Mouse (Mus musculus) thymus, postnatal 14 days (tissue): ENCODE data around the gene Pxn.
"Not testable (repeated sequence)": the region's sequence is repeated elsewhere in the genome, so short reads cannot be mapped to it uniquely, and the experiment has no call there.

Experiments
- DNase-seq: peaks from one replicate; pipeline ENCODE4 v3.0.0; 2021

The Pxn gene

DNA sequence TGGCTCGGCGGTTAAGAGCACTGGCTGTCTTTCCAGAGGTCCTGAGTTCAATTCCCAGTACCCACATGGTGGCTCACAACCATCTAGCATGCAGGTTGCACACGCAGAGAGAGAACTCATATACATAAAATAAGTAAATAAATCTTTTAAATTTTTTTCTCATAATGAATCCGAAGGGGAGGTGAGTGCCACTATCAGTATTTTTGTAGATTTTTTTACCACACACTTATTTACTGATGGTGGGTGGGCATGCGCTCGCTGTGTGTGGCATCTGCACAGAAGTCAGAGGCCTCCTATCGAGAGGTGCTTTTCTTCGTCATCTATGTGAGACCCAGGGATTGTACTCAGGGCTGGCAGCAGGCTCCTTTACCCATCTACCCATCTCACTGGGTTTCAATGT, 19.1 kb upstream of the Pxn start:
- no peak for DNase-seq

DNA sequence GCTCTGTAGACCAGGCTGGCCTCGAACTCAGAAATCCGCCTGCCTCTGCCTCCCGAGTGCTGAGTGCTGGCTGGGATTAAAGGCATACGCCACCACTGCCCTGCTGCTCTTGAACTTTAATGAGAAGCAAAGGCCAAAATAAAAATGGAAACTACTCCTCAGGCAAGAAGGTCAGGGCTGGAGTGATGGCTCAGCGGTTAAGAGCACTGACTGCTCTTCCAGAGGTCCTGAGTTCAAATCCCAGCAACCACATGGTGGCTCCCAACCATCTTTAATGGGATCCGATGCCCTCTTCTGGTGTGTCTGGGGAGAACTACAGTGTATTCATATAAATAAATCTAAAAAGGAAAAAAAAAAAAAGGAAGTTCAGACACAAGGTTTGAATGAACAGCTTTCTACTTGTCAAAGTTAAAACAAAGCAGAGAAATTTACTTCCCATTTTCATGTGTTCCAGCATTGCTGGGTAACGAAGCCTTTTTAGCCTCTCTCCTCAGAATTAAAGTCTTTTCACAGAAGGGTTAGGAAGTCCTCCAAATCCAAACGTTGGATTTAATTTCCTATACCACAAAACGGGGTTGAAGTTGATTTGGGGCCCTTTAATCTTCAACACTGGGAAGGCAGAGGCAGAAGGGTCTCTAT, 18.4 kb upstream of the Pxn start:
- DNase-seq = no peak

DNA sequence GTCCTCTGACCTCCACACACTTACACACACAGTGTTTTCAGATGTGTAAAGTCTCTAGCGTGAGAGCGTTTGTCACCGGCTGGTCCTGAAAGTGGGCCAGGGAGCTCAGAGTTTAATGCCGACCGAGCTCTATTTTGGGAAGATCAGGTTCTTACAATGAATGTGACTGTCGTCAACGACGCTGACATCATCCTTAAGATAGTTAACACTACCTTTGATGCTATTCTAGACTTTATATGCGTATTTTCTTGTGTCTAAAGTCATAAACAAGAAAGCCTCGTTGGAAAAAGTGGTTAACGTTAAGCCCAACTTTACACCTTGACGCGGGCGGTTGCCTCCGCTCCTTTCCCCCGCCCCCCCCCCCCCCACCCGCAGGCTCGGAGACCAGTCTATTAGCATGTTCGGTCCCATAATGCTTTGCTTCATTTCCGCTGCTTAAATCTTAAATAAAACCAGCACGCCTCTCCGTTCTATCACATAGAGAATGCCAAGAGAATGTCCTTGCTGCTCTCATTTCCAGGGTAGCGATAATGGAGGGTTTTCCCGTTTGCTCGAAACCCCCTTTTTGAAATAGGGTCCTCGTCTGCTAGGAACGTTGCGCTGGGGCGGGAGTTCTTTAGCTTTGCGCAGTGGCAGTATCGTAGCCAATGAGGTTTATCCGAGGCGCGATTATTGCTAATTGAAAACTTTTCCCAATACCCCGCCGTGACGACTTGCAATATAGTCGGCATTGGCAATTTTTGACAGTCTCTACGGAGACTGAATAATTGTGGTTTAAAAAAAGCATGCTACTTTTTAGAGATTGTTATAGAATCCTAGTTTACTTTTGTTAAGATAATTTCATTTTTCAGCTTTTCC, 17.4 kb upstream of the Pxn start:
- DNase-seq = peak; percentile 87

DNA sequence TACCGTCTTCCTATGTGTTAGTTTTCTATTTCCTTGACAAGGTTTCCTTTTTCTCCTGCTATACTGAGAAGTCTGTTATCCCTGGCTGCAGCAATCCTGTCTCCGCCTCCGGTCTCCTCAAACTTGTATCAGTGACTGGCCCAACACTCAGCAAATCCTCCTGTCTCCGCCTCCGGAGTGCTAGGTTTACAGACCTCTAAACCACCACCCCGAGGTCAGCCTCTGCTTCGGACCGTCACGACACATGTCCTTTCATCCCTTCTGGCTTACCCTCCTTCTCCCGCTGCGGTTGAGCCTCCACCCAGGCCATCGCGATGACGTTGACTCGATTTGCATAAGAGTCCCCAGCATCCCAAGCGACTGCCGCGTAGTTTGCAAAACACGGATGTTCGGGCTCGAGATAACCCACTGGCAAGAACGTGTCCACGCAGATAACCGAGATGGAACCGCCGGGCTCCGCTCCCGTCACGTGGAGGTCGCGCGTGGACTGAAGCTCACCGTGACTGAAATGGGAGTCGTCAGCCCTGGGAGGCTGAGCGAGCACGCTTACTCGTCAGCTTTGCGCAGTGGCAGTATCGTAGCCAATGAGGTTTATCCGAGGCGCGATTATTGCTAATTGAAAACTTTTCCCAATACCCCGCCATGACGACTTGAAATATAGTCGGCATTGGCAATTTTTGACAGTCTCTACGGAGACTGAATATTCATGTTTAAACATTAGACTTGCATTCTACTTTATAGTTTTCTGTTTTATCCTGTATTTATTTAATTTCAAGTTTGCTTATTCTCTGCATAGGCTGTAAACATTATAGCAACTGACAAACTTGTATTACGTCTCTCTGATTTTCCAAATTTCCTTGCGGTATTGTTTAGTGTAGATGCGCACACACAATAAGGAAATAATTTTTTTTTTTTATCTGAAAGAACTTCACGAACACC, 16.5 kb upstream of the Pxn start:
- peak; percentile 85 for DNase-seq

DNA sequence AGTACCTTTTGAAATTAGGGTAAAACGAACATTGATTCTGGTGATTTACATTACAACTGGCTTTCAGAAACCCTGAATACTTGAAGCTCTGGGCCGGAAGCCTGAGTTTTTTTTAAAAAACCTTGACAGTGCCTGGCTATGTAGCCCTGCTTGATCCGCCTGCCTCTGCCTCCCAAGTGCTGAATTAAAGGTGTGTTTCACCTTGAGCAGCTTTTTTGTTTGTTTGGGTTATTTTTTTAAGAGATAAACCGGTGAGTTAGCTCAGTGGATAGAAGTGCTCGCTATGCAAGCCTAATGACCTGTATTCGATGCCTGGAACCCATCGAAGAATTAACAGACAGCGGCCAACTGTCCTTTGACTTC, 15.9 kb upstream of the Pxn start:
- DNase-seq = no peak

DNA sequence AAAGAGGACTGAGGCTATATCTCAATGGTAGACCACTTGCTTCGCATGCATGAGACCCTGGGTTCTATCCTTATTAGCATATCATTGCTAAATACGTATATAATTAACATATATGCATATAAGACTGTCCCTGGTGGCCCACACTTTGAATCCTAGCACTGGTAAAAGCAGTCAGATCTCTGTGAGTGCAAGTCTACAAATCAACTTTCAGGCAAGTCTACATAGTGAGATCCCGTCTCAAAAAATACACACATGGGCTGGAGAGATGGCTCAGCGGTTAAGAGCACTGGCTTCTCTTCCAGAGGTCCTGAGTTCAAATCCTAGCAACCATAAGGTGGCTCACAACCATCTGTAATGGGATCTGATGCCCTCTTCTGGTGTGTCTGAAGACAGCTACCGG, 15.4 kb upstream of the Pxn start:
- no peak for DNase-seq

DNA sequence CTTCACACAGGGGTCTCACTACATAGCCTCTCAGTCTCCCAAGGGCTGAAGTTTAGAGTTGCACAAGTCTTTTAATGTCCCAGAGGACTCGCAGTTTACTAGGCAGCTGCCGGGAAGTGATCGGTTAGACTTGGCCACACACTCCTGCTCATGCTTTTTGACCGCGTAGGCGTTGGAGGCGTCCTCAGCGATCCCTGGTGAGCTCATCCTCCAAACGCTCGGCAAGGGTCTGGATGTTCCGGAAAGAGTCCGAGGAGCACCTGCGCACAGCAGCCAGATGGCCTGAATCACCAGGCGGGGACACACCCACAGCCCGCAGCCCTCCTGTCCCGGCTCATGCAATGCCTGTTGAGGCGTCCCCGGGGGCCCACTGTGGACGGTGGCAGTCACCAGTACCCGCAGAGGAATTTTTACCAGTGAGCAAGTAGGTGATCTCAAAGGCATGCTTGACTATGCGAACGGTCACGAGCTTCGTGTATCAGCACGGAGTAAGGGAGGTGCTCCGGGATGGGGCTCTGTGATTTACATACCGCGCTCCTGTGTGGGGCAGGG, 14.6 kb upstream of the Pxn start:
- peak; percentile 41 for DNase-seq

DNA sequence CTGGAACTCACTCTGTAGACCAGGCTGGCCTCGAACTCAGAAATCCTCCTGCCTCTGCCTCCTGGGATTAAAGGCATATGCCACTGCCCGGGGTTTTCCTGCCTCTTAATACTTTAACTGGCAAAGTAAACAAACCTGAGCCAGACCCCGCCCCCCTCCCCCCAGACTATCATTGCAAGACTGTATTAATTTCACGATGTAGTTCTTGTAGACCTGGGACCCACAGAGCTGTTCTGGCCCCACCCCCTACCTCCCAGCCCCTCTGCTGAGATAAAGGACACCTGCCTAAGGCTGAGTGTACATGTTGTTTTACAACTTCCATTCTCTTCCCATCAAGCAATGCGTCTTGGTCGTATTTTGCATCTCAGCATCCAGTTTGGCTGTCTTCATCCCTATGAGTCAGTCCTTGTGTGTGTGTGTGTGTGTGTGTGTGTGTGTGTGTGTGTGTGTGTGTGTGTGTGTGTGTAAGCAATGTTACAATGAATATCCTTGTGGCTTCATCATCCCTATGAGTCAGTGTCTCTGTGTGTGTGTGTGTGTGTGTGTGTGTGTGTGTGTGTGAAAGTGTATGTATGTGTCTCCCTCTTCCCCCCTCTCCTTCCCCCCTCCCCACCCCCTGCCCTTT, 13.7 kb upstream of the Pxn start:
- DNase-seq = no peak

DNA sequence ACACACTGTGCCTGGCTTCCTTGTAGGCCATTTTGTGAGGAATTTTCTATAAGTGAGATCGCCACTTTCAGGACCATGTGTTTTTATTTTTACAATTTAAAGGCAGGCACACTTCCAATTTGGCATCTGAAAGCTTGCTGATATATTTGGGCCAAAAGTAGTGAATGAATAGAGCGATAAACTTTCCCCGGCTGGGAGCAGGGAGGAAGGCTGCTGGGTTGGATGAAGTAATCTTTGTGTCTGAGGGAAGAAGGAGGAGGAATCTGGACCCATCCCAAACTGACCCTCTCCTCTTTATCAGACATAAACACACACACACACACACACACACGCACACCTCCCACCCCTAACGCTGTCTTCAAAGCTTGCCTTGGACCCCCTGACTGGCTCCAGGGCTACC, 13.0 kb upstream of the Pxn start:
- DNase-seq = no peak

DNA sequence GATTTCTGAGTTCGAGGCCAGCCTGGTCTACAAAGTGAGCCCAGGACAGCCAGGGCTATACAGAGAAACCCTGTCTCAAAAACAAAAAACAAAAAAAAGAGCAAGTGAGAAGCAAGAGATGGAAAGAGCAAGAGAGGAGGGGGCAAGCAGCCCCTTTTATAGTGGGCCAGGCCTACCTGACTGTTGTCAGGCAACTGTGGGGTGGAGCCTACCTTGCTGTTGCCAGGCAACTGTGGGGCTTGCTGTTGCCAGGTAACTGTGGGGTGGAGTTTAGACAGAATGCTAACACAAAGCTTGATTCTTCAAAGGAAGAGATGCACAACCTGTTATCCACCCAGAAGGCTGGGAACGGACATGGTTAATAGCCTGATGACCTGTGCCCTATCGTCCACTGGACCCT, 10.9 kb upstream of the Pxn start:
- not testable (repeated sequence) for DNase-seq

DNA sequence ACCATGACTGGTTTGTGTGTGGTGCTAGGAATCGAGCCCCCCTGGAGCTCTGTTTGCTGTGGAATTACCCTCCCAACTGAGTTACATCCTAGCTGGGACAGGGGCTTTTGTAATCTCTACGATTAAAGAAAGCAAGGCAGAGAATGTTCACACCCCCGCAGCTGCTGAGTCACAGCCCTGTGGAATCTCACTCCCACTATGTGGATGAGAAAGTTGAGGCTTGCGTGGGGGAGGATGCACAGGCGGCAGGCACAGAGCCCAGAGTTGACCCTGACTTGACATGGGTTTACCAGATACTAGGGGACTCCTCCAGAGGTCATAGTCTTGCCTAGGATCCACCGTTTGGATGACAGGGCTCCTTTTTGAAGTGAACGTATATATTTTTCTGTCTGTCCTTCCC, 9.4 kb upstream of the Pxn start:
- no peak for DNase-seq

DNA sequence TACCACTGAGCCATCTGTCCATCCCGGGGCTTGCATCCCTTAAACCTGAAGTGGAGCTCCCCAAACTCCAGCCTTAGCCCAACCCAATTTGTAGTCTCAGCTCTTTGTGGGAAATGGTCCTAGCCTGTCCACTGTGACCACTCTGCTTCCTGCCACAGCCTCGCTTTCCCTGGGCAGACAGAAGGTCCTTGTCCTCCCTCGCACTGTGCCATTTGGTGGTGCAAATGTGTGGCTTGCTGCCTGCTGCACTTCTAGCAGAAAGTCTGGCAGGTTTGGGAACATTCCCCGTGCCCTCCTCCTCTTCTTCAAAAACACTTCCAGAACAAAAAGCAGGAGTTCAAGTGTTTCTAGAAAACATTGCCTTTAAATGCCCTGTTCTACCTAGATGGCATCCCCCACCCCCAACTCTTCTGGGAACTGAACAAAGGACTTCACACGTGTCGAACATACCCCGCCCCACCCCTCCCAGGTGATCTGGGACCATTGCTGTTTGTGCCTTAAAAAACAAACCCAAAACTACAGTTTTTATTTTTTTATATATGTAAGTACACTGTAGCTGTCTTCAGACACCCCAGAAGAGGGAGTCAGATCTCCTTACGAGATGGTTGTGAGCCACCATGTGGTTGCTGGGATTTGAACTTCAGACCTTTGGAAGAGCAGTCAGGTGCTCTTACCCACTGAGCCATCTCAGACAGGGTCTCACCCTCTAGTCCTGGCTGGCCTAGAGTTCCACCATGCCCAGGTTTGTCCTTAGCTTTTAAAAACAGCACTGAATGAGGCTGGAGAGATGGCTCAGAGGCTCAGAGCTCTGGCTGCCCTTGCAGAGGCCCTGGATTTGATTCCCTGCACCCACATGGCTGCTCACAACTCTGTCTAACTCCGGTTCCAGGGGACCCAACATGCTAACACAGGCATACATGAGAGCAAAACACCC, 7.9 kb upstream of the Pxn start:
- DNase-seq = no peak

DNA sequence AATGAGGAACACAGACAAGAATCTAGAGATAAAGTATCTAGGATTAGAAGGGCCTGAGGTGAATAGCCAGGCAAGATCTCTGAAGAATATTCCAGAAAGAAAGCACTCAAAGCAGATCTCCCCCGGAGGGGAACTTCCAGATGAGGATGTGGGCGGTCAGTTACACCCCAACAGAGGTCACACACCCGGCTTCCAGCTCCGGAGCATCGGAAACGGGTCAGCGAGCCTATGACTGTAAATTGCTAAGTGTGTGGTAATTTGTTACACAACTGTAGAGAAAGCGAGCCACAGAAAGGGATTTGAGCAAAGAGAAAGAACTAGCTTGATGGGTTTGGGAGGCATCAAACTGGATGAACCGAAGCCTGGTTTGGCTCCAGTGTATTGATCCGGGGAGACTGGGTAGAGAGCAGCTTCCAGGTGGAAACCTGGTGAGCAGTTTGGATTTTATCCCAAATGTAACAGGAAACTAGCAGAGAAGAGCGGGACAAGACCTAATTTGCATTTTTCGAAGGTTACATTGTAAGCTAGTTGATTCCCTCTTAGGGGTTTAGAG, 6.0 kb upstream of the Pxn start:
- no peak for DNase-seq

DNA sequence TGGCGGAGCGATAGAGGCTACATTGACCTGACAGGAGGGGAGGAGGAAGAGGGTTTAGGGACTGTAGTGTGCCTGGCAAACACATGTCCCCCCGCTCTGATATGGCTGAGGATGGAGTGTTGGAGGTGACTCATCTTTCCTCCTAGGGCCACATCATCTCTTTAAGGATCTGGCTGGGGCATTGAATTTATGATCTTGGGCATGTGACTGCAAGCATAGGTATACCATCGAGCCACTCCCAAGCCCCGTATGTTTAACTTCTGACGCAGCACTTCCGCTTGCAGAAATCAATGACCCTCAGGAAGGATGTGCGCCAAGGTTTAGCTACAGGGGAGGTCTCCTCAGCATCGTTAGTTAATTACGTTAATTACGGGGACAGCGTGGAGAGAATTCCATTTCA, 3.4 kb upstream of the Pxn start:
- DNase-seq = no peak

DNA sequence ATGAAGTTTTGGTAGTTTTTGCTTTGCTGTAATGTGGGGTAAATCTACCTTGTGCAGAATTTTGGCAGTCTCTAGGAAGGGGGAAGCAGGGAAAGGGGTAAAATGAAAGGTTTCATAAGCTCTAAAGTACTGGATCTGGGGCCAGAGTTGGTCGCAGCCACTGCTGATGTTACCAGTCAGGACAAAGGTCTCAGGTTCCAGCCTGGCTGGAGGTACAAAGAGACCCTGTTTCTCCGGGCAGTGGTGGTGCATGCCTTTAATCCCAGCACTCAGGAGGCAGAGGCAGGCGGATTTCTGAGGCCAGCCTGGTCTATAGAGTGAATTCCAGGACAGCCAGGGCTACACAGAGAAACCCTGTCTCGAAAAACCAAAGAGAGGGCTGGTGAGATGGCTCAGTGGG, 859 bp upstream of the Pxn start:
- not testable (repeated sequence) for DNase-seq

DNA sequence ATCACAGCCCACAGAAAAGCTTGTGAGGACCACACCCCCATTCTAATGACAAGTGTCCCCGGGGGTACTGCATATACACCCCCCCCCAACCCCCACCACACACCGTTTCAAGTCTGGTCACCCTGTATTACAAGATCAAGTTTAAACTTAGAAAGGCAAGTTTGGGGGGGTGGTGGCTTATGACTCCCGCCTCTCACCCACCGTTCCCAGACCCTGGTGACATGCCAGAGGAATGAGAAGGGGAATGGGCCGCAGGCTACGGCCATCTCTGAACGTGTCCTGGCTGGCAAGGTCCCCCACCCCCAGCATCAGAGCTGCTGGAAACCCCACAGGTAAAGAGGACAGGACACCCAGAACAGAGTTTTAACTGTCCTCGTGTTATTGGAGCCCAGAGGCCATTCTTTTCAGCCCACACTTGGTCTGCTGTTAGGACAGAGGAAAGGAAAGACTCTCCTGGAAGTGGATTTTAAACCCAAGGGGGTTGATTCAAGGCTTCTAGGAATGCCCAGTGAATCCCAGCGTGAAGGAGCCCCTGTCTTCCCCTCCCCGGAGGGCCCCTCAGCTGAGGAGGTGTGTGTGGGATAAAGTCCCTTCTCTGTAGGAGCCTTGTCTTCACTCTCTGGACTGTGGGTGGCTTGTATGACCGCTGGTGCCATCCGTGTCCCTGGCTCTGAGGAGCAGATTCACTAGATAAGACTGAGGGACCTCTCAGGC, 948 bp downstream of the Pxn start:
- peak; percentile 33 for DNase-seq

DNA sequence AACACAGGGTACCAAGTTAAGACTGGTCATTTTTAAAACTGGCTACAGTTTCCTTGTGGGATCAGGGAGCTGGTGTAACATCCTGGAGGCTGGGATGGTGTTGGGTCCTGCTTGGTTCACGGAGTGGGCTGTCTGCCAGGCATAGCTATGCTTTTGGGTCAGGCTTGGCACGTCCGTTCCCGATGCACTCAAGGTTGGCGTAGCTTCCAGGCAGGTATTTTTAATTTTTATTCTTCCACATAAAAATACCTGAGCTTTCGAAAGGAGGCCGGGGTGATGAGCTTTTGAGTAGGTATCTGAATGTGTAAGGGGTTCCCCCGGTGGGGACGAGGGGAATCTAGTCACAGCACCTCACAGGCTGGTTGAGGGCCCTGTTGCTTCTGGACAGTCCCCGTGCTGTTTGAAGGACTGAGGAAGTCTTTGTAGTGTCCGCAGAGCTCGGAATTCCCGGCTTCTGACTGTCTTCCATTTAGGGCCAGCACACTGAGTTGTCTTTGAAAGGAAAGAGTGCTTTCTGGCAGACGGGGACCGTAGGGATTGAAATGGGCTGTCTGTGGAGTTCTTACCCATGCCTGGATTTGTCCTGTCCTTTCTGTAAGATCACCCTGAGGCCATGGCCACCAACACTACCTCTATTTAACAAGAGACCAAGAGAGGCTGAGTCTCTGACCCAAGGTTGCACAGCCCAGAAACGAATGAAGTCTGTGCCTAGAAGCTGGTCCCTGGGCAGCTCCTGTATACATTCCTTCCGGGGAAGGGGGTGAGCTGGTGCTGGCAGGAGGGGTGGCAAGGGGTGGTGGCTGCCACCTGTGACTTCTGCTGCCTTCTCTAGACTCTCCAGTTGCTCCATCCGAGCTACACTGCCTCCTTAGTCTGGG, 1.7 kb downstream of the Pxn start:
- peak; percentile 72 for DNase-seq

DNA sequence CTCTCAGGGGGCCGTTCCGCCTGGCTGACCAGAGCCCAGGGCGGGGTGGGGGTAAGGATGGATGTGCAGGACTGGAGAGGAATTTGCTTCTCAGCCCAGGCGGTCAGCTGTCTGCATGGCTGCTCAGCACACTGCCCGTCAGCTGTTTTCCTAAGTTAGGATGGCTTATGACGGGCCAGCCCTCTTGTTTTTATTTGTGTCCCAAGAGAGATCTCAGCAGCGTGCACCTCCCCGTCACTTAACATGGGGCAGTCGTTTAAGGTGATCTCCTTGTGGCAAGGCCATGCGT, 2.3 kb downstream of the Pxn start:
- no peak for DNase-seq

DNA sequence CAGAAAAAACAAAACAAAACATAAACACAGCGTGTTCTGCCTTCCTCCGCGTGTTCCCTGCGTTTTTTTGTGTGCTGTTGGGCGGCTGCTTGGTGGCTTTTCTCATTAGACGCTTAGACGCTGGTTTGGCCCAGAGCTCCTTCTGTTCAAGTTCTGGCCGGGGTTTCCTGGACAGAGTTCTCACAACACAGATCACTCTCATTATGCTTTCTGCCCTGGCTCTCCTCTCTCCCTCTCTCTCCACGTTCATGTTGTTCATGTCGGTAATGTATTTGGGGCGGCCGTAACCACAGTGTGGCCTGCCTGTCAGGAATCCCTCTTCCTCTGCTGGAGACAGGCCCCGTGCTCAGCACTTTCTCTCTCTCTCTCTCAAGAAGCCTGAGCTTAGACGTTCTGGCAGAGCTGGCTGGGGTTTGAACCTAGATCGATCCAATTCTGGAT, 2.9 kb downstream of the Pxn start:
- DNase-seq = no peak
